Mouse (Mus musculus) kidney, postnatal 4 days (tissue): ENCODE results near the gene Dnmt3c.
A peak's percentile ranks its signal among the peaks of the same experiment; 100 is the strongest.

Source experiments
- DNase-seq, 2 experiments: peaks; one replicate each; pipeline ENCODE4 v3.0.0; 2021; ENCODE audit warnings: mixed read lengths in 2 of 2

Dnmt3c gene

DNA sequence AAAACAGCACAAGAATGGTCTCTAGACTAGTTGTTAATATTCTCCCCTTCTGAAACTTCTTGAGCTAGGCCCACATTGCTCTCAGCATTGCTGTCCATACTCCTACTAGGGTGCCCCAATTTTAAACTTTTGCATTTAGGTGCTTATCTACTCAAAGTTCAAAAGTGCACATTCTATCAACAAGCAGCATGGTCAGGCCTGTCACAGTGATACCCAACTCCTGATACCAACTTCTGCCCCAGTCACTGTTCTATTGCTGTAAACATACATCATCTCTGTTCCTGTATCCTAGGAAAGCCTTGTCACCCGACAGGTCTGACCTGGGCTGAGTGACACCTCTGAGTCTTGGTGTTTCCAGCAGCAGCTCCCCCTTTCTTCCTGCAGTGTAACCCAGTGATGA lies 26.6 kb downstream of the Dnmt3c start:
- no peak for DNase-seq

- no peak for DNase-seq
Observed at GRCm38 (mm10) chr2:153724424-153724823, 28.0 kb downstream of the Dnmt3c start.

- no peak for DNase-seq
Observed at GRCm38 (mm10) chr2:153724871-153725270, 28.4 kb downstream of the Dnmt3c start.

- no peak for DNase-seq
Observed at GRCm38 (mm10) chr2:153725291-153725690, 28.8 kb downstream of the Dnmt3c start.

DNA sequence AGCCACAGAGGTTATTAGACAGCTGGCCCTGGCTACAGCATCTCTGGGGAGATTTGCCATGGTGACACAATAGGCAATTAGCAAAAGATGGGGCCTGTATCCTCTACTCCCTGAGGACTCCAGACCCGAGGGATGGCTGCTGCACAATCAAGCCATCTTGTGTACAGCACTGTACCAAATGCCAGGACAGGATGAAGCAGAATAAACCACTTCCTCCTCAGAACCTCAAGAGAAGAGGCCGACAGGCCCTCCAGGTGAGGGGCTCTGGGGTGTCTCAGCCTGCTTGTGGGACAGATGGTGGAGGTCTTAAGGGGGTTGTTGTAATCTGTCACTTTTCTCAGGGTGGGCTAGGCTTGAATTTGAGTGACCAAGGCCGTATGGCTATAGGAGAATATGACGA lies 37.6 kb downstream of the Dnmt3c start:
- no peak for DNase-seq

GRCm38 (mm10) chr2:153740500-153741436 lies 44.3 kb downstream of the Dnmt3c start, which contains the start of gene Mapre1:
TSS of gene Mapre1 (plus strand) at chr2:153741274.
- DNase-seq, result peak; percentile 100

GRCm38 (mm10) chr2:153741437-153742065 lies 45.1 kb downstream of the Dnmt3c start:
- peak; percentile 90 to 94 for DNase-seq

DNA sequence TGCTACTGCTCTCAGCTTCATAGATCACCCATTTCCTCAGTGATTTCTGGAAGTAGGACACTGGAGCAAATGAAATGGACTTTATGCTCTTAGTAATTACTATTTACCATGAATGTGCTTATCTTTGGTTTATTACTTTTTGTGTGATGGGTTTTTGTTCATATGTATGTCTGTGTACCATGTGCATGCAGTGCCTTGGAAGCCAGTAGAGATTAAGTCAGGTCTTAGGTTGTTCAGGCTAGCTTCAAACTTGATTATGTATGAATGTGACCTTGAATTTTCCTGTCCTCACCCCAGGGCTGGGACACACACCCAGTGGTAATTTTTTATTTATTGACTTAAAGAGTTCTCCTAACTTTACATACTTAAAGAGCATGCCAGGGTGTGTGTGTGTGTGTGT lies 51.5 kb downstream of the Dnmt3c start:
- DNase-seq, result no peak

- DNase-seq, result no peak
Observed at GRCm38 (mm10) chr2:153750363-153750762, 53.9 kb downstream of the Dnmt3c start.

GRCm38 (mm10) chr2:153762121-153762520 lies 65.7 kb downstream of the Dnmt3c start:
- DNase-seq, result no peak

- DNase-seq, result no peak
Observed at GRCm38 (mm10) chr2:153767484-153767883, 71.0 kb downstream of the Dnmt3c start.

DNA sequence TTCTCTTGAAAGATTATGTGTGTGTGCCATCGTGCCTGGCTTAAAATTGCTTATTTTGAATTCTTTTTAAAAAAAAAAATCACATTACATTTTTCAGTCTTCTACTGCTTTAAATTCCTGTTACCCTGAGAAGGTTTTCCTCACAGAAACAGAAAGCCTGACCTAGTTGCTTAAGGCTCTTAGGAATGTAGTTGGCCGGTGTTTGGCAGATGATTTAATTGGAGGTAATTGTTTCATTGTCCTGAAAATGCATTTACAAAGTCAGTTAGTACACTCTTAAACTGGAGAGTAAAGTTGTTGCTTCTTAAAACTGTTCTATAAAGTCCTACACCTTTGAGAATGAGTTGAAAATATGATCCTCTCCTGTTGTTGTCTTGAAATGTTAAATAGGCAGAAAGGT lies 72.4 kb downstream of the Dnmt3c start:
- no peak for DNase-seq

- no peak for DNase-seq
Observed at GRCm38 (mm10) chr2:153772950-153773349, 76.5 kb downstream of the Dnmt3c start.

DNA sequence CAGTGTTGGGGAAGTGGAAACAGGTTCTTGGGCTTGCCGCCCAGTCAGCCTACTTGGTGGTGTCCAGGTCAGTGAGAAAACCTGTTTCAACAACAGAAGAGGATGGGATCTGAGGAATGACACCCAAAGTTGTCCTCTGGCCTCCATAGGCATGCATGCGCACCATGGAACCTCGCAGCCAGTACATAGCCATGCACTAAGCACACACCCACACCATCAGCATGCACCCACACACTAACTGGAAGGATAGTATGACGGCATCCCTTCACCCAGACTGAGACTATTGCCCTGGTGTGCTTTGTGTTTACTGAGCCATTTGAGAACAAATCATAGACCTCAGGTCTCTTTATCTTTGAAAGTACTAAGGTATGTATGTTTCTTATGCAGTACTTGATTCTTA lies 79.0 kb downstream of the Dnmt3c start:
- DNase-seq, result no peak

DNA sequence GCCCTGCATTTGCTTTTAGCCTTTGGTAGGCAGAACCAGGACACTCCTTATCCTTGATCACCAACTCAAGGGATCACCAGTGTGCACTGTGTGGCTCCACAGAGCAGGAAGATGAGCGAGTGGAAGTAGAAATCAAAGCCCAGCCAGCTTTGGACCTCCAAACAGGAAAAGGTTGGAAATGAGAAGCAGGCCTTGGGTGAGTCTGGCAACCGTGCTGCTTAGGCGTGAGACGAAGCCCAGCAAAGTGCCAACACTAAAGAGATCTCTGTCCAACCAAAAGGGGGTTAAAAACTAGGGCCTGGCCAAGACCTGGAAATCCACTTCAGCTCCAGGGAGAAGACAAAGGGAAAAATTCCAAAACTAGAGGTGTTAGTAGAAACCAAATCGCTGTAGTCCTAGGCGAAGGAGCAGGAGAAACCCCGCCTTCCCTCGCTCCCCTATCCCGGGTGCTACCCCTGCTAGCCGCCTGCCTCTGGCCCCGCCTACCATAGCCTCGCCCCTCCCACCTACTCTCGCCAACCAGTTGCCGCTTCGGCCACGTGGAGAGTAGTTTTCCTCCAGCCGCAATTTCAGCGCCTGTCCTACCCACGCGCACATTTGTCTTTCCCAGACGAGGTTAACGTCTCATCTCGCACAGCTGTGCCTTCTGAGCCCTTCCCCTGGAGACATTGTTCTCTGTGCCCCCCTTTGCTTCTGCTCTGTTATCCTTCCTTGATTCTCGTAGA lies 82.3 kb downstream of the Dnmt3c start:
- DNase-seq, result peak; percentile 88 to 91
